Mouse (Mus musculus): Measurements from ENCODE around the gene Msh3.
"Not testable (repeated sequence)": the region's sequence is repeated elsewhere in the genome, so short reads cannot be mapped to it uniquely, and the experiment has no call there.

Gene Msh3

GRCm38 (mm10) chr13:92354456-92355271, at the start of gene Msh3, which contains the start of gene Dhfr:
TSS of gene Msh3 (minus strand) at chr13:92355003.
TSS of gene Dhfr (plus strand) at chr13:92354726.
- DNase-seq, result peak; percentile 93 to 95

- no peak for DNase-seq
Observed at GRCm38 (mm10) chr13:92403496-92403895, 48.7 kb upstream of the Msh3 start.

DNA sequence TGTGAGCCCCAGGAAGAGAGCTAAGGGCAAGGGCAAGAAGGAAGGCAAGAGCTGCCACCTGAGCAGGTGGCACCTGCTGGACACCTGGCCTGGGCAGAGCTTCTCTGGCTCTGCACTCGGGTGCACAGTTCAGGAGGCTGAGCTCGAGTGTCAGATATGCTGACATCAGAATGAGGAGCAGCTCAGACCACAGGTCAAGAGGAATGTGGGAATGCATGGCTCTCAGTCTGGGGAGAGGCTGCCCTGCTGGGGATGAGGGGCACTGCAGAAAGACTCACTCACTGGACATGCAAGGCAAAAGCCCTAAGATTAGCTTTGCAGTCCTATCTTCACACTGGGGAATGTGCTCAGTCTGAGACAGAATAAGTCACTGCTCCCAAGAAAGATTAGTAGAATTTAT, 47.3 kb upstream of the Msh3 start:
- DNase-seq, result no peak

DNA sequence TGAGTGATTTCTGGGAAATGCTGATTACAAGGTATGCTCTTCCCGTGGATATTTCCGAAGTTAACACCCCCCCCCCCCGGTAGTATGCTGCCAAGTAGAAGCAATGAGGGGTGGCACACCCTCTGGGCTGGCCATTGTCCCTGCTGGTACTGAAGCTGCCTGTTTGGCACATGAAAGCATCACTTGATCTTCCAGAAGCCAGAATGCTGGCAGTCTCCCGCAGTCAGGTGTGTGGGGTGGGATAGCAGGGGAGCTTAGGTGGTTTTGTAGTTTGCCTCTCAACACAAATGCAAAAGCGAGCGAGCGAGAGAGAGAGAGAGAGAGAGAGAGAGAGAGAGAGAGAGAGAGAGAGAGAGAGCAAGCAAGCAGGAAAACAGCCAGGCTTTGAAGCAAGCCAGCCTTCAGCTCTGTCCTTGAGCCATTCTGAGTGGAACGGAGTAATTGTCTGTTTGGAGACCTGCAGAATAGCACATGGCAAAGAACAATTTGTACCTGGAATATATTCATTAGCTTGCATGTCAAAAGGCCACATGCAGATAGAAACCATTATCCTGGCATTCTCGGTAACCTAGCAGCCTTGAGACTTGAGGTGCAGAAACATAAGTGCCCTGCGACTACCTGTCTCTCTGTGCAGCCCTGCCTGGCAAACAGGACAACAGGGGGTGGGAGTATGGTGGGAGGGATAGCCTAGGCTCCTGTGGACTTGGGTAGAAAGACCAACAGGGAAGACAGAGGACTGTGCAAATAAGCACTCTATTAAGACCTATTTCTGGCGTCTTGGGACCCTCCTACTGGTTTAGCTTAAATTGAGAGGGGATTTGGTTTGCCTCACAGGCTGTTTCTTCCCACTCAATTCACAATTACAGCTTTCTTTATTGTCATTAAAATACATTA, 43.9 kb upstream of the Msh3 start:
- DNase-seq, result no peak

DNA sequence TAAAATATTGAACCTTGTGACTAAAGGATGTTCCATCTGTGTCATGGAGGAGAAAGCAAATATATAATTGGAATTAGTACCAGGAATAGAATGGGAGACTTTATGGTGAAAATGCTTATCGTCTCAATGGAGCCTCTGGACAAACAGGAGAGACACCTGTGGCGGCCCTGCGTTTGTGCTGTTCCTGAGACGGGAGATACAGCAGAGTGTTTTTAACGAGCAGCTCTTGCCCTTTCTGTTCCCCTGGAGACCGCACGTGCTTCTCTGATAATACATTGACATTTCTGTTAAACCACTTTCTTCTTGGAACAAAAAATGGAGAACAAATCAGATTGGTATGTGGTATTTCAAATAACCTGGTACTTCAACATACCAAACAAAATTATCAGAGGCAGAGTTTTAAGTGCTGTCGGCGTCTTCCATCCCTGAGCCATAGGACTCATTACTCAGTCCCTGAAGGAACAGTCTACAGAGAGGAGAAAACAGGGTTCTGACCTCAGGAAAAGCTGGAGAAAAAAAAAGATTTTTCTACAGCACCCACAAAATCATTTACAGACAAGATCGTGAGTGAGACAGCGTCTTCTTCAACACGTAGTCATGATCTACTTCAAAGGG, 38.4 kb upstream of the Msh3 start:
- DNase-seq, result no peak

GRCm38 (mm10) chr13:92387367-92387766, 32.6 kb upstream of the Msh3 start:
- DNase-seq, result no peak

DNA sequence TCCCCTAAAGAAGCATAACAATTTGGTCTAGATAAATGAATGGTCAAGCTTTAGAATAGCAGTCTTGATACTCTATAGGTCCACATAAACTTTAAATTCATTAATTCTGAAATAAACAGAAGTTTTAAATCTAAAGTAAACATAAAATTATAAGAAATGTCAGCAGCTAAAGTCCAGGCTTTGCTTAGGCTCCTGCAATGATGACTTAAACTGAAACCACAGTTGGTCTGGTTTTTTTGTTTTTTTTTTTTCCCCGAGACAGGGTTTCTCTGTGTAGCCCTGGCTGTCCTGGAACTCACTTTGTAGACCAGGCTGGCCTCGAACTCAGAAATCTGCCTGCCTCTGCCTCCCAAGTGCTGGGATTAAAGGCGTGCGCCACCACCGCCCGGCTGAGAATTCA, 16.7 kb upstream of the Msh3 start:
- not testable (repeated sequence) for DNase-seq

DNA sequence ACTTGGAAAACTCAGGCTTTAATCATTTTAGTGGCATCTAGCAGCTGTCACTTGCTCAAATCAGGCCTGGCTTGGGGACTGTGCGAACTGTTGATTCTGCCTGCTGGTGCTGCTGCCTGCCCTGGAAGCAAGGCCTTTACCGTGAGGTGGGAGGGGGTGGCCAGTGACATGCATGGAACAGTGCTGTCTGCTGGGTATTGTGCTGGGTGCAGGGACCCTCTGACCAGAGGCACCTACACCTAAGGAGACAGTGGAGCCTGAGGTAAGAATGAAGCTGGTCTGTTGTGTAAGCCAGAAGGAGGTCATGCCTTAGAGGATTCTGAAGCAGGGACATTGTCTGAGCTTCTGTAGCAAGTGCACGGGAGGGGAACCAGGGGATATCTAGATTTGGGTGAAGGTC, 16.0 kb upstream of the Msh3 start:
- no peak for DNase-seq

GRCm38 (mm10) chr13:92365312-92365711, 10.5 kb upstream of the Msh3 start:
- DNase-seq, result no peak

GRCm38 (mm10) chr13:92361609-92362008, 6.8 kb upstream of the Msh3 start:
- no peak for DNase-seq

- DNase-seq, result no peak
Observed at GRCm38 (mm10) chr13:92357644-92358043, 2.8 kb upstream of the Msh3 start.

- DNase-seq, result no peak
Observed at GRCm38 (mm10) chr13:92356376-92356775, 1.6 kb upstream of the Msh3 start.

GRCm38 (mm10) chr13:92355272-92355643, 455 bp upstream of the Msh3 start:
- no peak for DNase-seq

DNA sequence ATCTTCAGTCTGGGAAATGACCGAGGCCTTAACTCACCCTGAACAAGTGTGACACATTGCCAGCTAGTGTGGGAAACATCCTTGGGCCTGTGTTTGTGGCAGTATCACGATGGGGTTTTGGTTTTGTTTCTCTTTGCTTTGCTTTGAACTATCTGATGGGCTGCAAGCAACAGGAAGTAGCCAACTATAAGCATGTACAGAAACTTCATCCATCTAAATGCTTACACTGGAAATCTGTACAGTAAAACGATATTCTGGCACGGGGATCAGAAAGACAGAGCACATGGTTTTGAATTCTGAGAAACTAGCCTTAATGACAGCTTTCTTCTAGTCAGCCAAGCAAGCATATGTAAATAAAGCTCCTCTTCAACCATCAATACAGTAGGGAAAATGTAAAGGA, 847 bp downstream of the Msh3 start:
- DNase-seq, result no peak

- no peak for DNase-seq
Observed at GRCm38 (mm10) chr13:92351100-92351499, 3.7 kb downstream of the Msh3 start.

- no peak for DNase-seq
Observed at GRCm38 (mm10) chr13:92346338-92346737, 8.5 kb downstream of the Msh3 start.

GRCm38 (mm10) chr13:92344033-92344432, 10.8 kb downstream of the Msh3 start:
- no peak for DNase-seq

DNA sequence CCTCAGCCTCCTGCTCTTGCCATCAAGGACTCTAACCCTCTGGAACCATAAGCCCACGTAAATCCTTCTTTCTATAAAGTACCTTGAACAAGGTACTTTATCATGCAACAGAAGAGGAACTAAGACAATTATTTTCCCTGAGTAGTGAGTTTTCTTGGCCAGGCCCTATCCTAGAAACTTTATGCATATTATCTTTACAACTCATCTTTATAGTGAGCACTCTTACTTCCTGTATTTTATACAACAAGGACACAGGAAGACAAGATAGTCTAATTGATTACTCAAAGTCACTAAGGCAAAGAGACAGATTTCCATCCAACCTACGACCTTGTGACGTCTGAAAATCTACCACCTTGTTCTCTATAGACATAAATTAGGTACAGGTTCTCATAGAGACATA, 15.0 kb downstream of the Msh3 start:
- DNase-seq, result no peak

DNA sequence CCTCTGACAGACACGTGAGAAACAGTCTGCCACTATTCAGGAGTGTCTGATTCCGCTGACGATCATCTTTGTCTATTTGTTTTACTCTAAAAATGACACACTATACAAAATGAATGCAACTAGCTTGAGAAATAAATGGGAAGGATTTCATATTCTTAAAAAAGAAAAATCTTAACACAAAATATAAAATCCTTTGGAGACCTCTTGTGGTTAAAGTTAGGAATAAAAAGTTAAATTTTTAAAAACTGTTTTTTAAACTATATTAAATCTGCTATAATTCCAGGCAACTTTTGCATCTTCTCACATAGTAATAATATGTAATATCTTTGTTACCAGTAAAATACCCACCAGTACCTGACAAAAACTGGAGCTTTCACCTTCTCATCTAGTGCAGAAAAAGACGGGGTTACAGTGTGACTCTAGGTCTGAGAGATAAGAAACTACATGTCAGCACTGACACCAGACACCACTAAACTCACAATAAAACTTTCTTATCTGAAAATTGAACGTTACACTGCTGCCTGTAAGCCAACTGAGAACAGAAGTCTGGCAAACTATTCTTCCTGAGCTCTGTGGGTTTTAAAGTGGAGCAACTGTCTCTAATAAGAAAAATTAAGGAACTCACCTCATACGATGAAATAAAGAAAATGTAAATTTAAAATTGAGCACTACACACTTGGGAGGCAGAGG, 16.9 kb downstream of the Msh3 start:
- DNase-seq, result no peak

DNA sequence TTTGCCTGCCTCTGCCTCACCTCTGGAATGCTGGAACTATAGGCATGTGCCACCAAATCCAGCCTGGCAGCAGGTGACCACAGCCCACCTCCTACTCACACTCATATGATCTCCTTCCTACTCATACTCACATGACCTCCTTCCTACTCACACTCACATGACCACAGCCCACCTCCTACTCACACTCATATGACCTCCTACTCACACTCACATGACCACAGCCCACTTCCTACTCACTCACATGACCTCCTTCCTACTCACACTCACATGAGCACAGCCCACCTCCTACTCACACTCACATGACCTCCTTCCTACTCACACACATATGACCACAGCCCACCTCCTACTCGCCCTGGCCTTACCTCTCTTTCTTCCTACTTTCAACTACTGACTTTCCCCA, 17.9 kb downstream of the Msh3 start:
- no peak for DNase-seq

- no peak for DNase-seq
Observed at GRCm38 (mm10) chr13:92332103-92332879, 22.5 kb downstream of the Msh3 start.

DNA sequence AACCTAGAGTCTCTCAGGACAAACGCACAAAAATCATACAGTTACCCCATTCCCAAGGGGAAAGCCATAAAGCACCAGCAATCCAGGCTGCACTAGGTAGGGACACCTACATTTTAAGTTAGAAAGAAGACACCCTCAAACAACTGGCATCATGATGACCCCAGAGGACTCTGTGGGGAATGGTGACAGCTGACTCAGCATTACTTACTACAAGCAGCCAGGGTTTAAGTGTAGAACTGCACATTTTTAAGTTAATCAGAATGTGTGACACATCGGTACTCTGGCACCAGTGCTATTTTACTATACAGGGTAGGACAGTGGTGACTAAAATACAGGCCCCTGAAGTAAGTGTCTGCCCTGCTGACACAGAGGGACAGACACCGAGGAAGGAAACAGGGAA, 24.2 kb downstream of the Msh3 start:
- no peak for DNase-seq
